Mouse (Mus musculus): ENCODE measurements around the gene Mpped2. TPM values are rescaled to one million over a fixed set of nuclear protein-coding genes. Genes with fewer than 3 reads are reported as not detected.

Gene Mpped2
- polyA plus RNA-seq, 1 experiment = 17.4 TPM

GRCm38 (mm10) chr2:106694886-106695733 lies 2.0 kb downstream of the Mpped2 start:
- H3K4me1 ChIP-seq (ENCODE audit: control insufficient read depth, insufficient read depth, low read length) = peaks cover 1% of the 10 kb centered on the region
- TF ChIP-seq POLR2A (IDR thresholded peaks at IDR 0.05; ENCODE audit: extremely low read depth, insufficient read depth, low read length) (0 out of 2 replicates have a peak, but pooled peaks have one; percentile 33), CTCF (IDR thresholded peaks at IDR 0.05; ENCODE audit: extremely low read depth, insufficient read depth, low read length) (no peak)
- peak overlapping the region; percentile 55 for H3K27ac ChIP-seq (ENCODE audit: insufficient read depth, low read length)
- H3K4me3 ChIP-seq (ENCODE audit: insufficient read depth, low read length) = peak overlapping the region; percentile 79

GRCm38 (mm10) chr2:106695734-106696022 lies 2.6 kb downstream of the Mpped2 start:
- no peak for TF ChIP-seq POLR2A (IDR thresholded peaks at IDR 0.05; ENCODE audit: extremely low read depth, insufficient read depth, low read length)
- TF ChIP-seq CTCF (IDR thresholded peaks at IDR 0.05; ENCODE audit: extremely low read depth, insufficient read depth, low read length) = no peak
- peaks cover 1% of the 10 kb centered on the region for H3K4me1 ChIP-seq (ENCODE audit: control insufficient read depth, insufficient read depth, low read length)
- no peak overlapping the region for H3K27ac ChIP-seq (ENCODE audit: insufficient read depth, low read length)
- H3K4me3 ChIP-seq (ENCODE audit: insufficient read depth, low read length) = peak overlapping the region; percentile 79

- no peak overlapping the region; the same call in 1 of the 2 replicates for H3K4me3 ChIP-seq (ENCODE audit: insufficient read depth, low read length)
- H3K27ac ChIP-seq (ENCODE audit: insufficient read depth, low read length) = no peak overlapping the region
- peaks cover 1% of the 10 kb centered on the region for H3K4me1 ChIP-seq (ENCODE audit: control insufficient read depth, insufficient read depth, low read length)
- no peak for TF ChIP-seq CTCF (IDR thresholded peaks at IDR 0.05; ENCODE audit: extremely low read depth, insufficient read depth, low read length)
- no peak for TF ChIP-seq POLR2A (IDR thresholded peaks at IDR 0.05; ENCODE audit: extremely low read depth, insufficient read depth, low read length)
These were observed 3.3 kb downstream of the Mpped2 start for GRCm38 (mm10) chr2:106696372-106696771.

DNA sequence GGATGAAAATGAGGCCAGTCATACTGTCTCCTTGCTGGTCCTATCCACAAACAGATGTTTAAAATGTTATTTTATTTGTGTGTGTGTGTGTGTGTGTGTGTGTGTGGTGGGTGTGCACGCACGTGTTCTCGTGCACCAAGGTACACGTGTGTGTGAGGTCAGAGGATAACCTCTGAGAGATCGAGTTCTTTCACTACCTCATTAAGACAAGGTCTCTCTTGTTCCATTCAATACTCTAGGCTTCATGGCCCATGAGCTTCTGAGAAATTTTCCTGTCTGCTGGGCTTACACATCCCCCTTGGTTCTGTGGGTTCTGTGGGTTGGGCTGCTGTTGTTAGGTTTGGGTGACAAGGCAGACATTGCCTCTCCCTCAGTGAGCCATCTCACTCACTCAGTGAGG lies 12.6 kb downstream of the Mpped2 start:
- no peak for TF ChIP-seq CTCF (IDR thresholded peaks at IDR 0.05; ENCODE audit: extremely low read depth, insufficient read depth, low read length)
- TF ChIP-seq POLR2A (IDR thresholded peaks at IDR 0.05; ENCODE audit: extremely low read depth, insufficient read depth, low read length) = no peak
- Histone ChIP-seq H3K4me1 (ENCODE audit: control insufficient read depth, insufficient read depth, low read length) (no peaks in the 10 kb centered on the region), H3K27ac (ENCODE audit: insufficient read depth, low read length) (no peak overlapping the region), H3K4me3 (ENCODE audit: insufficient read depth, low read length) (no peak overlapping the region)

DNA sequence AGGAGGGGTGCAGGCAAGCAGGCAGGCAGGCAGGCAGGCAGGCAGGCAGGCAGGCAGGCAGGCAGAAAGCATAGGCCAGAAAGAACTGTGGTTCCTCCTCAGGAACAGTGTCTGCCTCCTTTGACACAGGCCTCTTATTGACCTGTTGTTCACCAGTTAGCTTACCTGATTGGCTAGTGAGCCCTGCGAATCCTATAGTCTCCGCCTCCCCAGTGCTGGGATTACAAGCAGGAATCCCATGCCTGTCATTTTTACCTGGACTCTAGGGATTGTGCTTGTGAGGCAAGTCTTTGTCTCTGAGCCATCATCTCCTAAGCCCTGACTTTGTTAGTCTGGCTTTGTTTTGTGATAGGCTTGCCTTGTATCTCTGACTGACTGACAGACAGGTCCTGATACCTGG lies 14.1 kb downstream of the Mpped2 start:
- Histone ChIP-seq H3K27ac (ENCODE audit: insufficient read depth, low read length) (no peak overlapping the region), H3K4me3 (ENCODE audit: insufficient read depth, low read length) (no peak overlapping the region), H3K4me1 (ENCODE audit: control insufficient read depth, insufficient read depth, low read length) (no peaks in the 10 kb centered on the region)
- TF ChIP-seq POLR2A (IDR thresholded peaks at IDR 0.05; ENCODE audit: extremely low read depth, insufficient read depth, low read length) = no peak
- TF ChIP-seq CTCF (IDR thresholded peaks at IDR 0.05; ENCODE audit: extremely low read depth, insufficient read depth, low read length) = no peak

DNA sequence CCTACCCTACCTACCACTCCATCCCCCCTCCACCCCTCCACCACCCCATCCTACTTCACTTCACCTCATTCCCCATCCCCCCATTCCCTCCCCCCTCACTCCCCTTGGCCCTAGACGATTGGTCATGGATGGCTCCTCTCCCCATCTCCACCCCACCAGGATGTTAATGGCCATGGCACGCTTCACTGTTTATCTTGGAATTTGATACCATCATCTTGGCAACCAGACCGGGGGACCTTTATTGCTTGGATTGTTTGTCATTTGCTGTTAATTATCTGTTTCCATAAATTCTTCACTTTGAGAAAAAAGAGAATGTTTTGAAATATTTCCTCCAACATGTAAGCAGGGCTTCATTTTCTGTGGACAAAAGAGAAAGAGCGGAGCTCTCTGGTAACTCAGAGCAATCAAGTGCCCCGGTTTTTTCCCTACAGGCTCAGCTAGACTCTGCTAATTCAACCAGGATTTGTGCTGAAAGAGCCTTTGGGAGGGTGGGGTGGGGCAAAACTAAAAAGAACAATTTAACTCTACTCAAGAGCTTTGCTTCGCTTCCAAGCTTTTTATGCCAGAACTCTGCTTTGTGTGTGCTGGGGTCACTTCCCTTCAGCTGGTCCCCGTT lies 17.9 kb downstream of the Mpped2 start:
- H3K4me1 ChIP-seq (ENCODE audit: control insufficient read depth, insufficient read depth, low read length) = peaks cover 2% of the 10 kb centered on the region; the same call in 1 of the 2 replicates
- H3K27ac ChIP-seq (ENCODE audit: insufficient read depth, low read length) = no peak overlapping the region
- no peak for TF ChIP-seq CTCF (IDR thresholded peaks at IDR 0.05; ENCODE audit: extremely low read depth, insufficient read depth, low read length)
- no peak for TF ChIP-seq POLR2A (IDR thresholded peaks at IDR 0.05; ENCODE audit: extremely low read depth, insufficient read depth, low read length)
- no peak overlapping the region for H3K4me3 ChIP-seq (ENCODE audit: insufficient read depth, low read length)

DNA sequence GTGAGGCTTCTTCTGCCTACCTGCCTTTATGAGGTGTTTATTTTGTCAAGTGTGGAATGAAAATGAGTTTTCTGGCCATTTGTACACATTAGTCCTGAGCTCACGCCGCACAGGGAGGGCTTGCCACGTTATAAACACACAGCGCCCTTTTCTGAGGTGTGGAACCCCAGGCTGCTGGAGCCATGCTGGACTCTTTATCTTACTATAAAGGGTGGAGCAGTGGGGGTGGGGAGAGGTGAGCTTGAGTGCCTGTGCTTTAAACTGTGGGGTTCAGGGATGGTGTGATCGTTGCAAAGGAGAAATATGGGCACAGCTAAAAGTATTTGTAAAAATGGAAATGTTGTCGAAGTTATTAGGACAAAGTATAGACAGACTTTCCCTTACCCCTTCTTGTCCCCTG lies 18.4 kb downstream of the Mpped2 start:
- Histone ChIP-seq H3K4me3 (ENCODE audit: insufficient read depth, low read length) (no peak overlapping the region), H3K27ac (ENCODE audit: insufficient read depth, low read length) (no peak overlapping the region), H3K4me1 (ENCODE audit: control insufficient read depth, insufficient read depth, low read length) (peaks cover 3% of the 10 kb centered on the region; the same call in 1 of the 2 replicates)
- TF ChIP-seq CTCF (IDR thresholded peaks at IDR 0.05; ENCODE audit: extremely low read depth, insufficient read depth, low read length) (no peak), POLR2A (IDR thresholded peaks at IDR 0.05; ENCODE audit: extremely low read depth, insufficient read depth, low read length) (no peak)

DNA sequence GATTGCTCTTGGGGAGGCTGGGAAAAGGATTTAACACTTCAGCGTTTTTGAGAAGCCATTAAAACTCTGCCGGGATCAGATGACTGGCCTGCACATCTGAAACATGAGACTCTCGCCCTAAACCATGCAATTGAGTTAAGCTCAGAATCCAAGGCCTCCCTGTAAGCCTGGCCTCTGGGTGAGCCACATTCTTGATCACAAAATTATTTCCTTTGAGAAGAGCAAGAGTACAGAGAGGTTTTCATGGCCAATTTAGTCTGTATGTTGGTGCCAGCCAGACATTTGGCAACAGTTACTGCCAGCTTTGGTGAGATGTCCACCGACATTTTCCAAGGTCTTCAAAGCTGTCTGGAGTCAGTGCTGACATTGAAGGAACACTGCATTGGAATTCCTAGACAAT lies 20.1 kb downstream of the Mpped2 start:
- peaks cover 3% of the 10 kb centered on the region; the same call in 1 of the 2 replicates for H3K4me1 ChIP-seq (ENCODE audit: control insufficient read depth, insufficient read depth, low read length)
- TF ChIP-seq POLR2A (IDR thresholded peaks at IDR 0.05; ENCODE audit: extremely low read depth, insufficient read depth, low read length) = no peak

DNA sequence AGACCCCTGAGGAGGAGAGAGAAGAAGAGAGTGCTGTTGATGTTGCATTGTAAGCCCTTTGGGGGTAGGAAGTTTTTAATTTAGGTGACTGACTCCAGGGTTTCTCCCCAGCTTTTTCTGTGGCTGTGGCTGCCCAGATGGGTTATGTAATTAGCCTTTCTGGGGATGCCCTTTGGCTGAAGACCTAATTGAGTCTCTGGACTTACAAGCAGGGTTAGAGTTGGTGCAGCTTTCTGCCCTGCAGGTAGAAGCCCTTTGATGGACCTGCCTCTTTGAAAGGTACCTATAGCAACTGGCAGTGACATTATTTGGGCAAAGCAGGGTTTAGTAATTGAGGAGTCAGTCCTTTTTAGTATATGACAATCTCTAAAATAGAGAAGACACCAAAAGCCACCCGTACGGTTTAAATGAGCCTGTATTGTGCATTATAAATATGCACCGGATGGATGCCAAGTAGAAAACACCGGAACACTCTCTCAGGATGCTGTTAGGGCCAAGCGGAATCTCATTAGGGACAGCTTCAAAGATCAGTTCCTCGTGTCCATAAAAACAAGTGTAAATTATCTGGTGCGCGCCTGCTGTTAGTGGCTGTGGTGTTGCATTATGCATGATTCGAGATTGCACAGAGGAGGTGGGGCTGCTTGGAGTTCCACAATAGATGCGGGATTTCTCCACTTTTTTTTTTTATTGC lies 22.8 kb downstream of the Mpped2 start:
- Histone ChIP-seq H3K4me3 (ENCODE audit: insufficient read depth, low read length) (no peak overlapping the region), H3K27ac (ENCODE audit: insufficient read depth, low read length) (no peak overlapping the region), H3K4me1 (ENCODE audit: control insufficient read depth, insufficient read depth, low read length) (peaks cover 6% of the 10 kb centered on the region; the same call in 1 of the 2 replicates)
- no peak for TF ChIP-seq POLR2A (IDR thresholded peaks at IDR 0.05; ENCODE audit: extremely low read depth, insufficient read depth, low read length)
- no peak for TF ChIP-seq CTCF (IDR thresholded peaks at IDR 0.05; ENCODE audit: extremely low read depth, insufficient read depth, low read length)

More for the DNA sequence above, 20.1 kb downstream of the Mpped2 start:
- Histone ChIP-seq H3K27ac (ENCODE audit: insufficient read depth, low read length) (no peak overlapping the region), H3K4me3 (ENCODE audit: insufficient read depth, low read length) (no peak overlapping the region)

Data from cortical plate, adult 2 months (tissue).